Mouse (Mus musculus) intestine, embryonic 15.5 days (tissue): ENCODE data around the gene Pnpla7. TPM values are rescaled to one million over a fixed set of nuclear protein-coding genes. Genes with fewer than 3 reads are reported as not detected.

Experiments
- ATAC-seq: fragments of 200-750 bp; cut with Nextera tagmentation; 2 replicates; pipeline ENCODE4 v1.8.0; 2017; ENCODE audit warnings: moderate TSS enrichment, moderate library complexity
- H3K27ac ChIP-seq: fragments of 300-500 bp; sonication (generic); 2 replicates; pipeline ENCODE4 v1.5.1; 2015; ENCODE audit warnings: mild to moderate bottlenecking, inconsistent platforms
- H3K27me3 ChIP-seq: fragments of 300-500 bp; sonication (generic); replicated peaks from 2 replicates; pipeline ENCODE4 v1.6.1; 2015; ENCODE audit warnings: inconsistent platforms
- H3K36me3 ChIP-seq: fragments of 300-500 bp; sonication (generic); 2 replicates; pipeline ENCODE4 v1.6.1; 2015; ENCODE audit warnings: inconsistent platforms
- H3K4me1 ChIP-seq: fragments of 300-500 bp; sonication (generic); replicated peaks from 2 replicates; pipeline ENCODE4 v1.6.1; 2015; ENCODE audit warnings: inconsistent platforms
- H3K4me2 ChIP-seq: fragments of 300-500 bp; sonication (generic); replicated peaks from 2 replicates; pipeline ENCODE4 v1.6.1; 2015; ENCODE audit warnings: mild to moderate bottlenecking, inconsistent platforms
- H3K4me3 ChIP-seq: fragments of 300-500 bp; sonication (generic); replicated peaks from 2 replicates; pipeline ENCODE4 v1.5.1; 2015; ENCODE audit warnings: inconsistent platforms
- H3K9ac ChIP-seq: fragments of 300-500 bp; sonication (generic); 2 replicates; pipeline ENCODE4 v1.6.1; 2015; ENCODE audit warnings: inconsistent platforms
- H3K9me3 ChIP-seq: fragments of 300-500 bp; sonication (generic); 2 replicates; pipeline ENCODE4 v1.6.1; 2016; ENCODE audit warnings: inconsistent platforms
- WGBS: fragments of 180-500 bp; shearing (Covaris S2); methylation state at CpG from one replicate; pipeline ENCODE4 v1.1.7; 2015; 5-methylcytosine and 5-hydroxymethylcytosine counted together
- polyA plus RNA-seq: library from polyadenylated mRNA; unstranded; fragments of >200 nt; fragmentation: Nextera tagmentation; extraction: Ambion mirVana; gene quantifications from 2 replicates; pipeline ENCODE4 v1.2.1, GENCODE M21; 2015

The Pnpla7 gene
- polyA plus RNA-seq, 1 experiment from 2014 or later: 7.7 TPM

- Histone ChIP-seq H3K4me1 (no peaks in the 10 kb centered on the region), H3K27ac (no peak overlapping the region), H3K27me3 (no peaks in the 10 kb centered on the region), H3K36me3 (no peaks in the 10 kb centered on the region), H3K9me3 (no peaks in the 10 kb centered on the region), H3K4me3 (no peak overlapping the region), H3K9ac (no peak overlapping the region), H3K4me2 (no peak overlapping the region)
- no peak for ATAC-seq
- 83% methylated on average over 9 of the region's 9 CpGs for WGBS
Observed at GRCm38 (mm10) chr2:25003946-25004786, 28.3 kb downstream of the Pnpla7 start.

- Histone ChIP-seq H3K9ac (no peak overlapping the region), H3K9me3 (no peaks in the 10 kb centered on the region)
- 80% methylated on average over 1 of the region's 1 CpGs for WGBS
Observed at GRCm38 (mm10) chr2:25006767-25007166, 30.9 kb downstream of the Pnpla7 start.

GRCm38 (mm10) chr2:25008250-25008649, 32.4 kb downstream of the Pnpla7 start:
- Histone ChIP-seq H3K4me2 (no peak overlapping the region), H3K27ac (no peak overlapping the region), H3K9ac (no peak overlapping the region), H3K36me3 (no peaks in the 10 kb centered on the region), H3K27me3 (no peaks in the 10 kb centered on the region), H3K4me3 (no peak overlapping the region), H3K4me1 (no peaks in the 10 kb centered on the region), H3K9me3 (no peaks in the 10 kb centered on the region)
- no peak for ATAC-seq

More at GRCm38 (mm10) chr2:25006767-25007166, 30.9 kb downstream of the Pnpla7 start:
- no peak for ATAC-seq
- H3K27me3 ChIP-seq: no peaks in the 10 kb centered on the region
- H3K4me2 ChIP-seq: no peak overlapping the region
- no peaks in the 10 kb centered on the region for H3K4me1 ChIP-seq
- no peaks in the 10 kb centered on the region for H3K36me3 ChIP-seq
- no peak overlapping the region for H3K27ac ChIP-seq
- H3K4me3 ChIP-seq: no peak overlapping the region

GRCm38 (mm10) chr2:25022678-25023077, 46.8 kb downstream of the Pnpla7 start:
- Histone ChIP-seq H3K27ac (no peak overlapping the region), H3K4me2 (no peak overlapping the region), H3K9ac (no peak overlapping the region), H3K36me3 (no peaks in the 10 kb centered on the region), H3K27me3 (no peaks in the 10 kb centered on the region), H3K4me3 (no peak overlapping the region), H3K9me3 (no peaks in the 10 kb centered on the region), H3K4me1 (no peaks in the 10 kb centered on the region)
- 95% methylated on average over 1 of the region's 1 CpGs for WGBS
- ATAC-seq: no peak

- H3K9ac ChIP-seq: no peak overlapping the region
- no peaks in the 10 kb centered on the region for H3K27me3 ChIP-seq
- H3K4me2 ChIP-seq: no peak overlapping the region
- H3K36me3 ChIP-seq: no peaks in the 10 kb centered on the region
- 87% methylated on average over 1 of the region's 1 CpGs for WGBS
- no peaks in the 10 kb centered on the region for H3K4me1 ChIP-seq
- no peaks in the 10 kb centered on the region for H3K9me3 ChIP-seq
- no peak for ATAC-seq
- H3K4me3 ChIP-seq: no peak overlapping the region
- H3K27ac ChIP-seq: no peak overlapping the region
Observed at GRCm38 (mm10) chr2:25025109-25025508, 49.3 kb downstream of the Pnpla7 start.

- Histone ChIP-seq H3K36me3 (no peaks in the 10 kb centered on the region), H3K9ac (no peak overlapping the region), H3K27ac (no peak overlapping the region), H3K4me2 (no peak overlapping the region), H3K9me3 (no peaks in the 10 kb centered on the region), H3K4me1 (no peaks in the 10 kb centered on the region), H3K27me3 (no peaks in the 10 kb centered on the region), H3K4me3 (no peak overlapping the region)
- ATAC-seq: no peak
- WGBS: 95% methylated on average over 4 of the region's 4 CpGs
Observed at GRCm38 (mm10) chr2:25034994-25035393, 59.2 kb downstream of the Pnpla7 start.

- no peaks in the 10 kb centered on the region for H3K27me3 ChIP-seq
Observed at GRCm38 (mm10) chr2:25040089-25040488, 64.3 kb downstream of the Pnpla7 start.

GRCm38 (mm10) chr2:25050921-25051320, 75.1 kb downstream of the Pnpla7 start:
- Histone ChIP-seq H3K9ac (no peak overlapping the region), H3K27me3 (no peaks in the 10 kb centered on the region), H3K4me2 (no peak overlapping the region), H3K4me1 (peaks cover 14% of the 10 kb centered on the region), H3K27ac (no peak overlapping the region), H3K4me3 (no peak overlapping the region), H3K36me3 (no peaks in the 10 kb centered on the region), H3K9me3 (no peaks in the 10 kb centered on the region)
- WGBS: 86% methylated on average over 7 of the region's 7 CpGs
- no peak for ATAC-seq

More at GRCm38 (mm10) chr2:25040089-25040488, 64.3 kb downstream of the Pnpla7 start:
- no peak overlapping the region for H3K27ac ChIP-seq
- H3K9me3 ChIP-seq: no peaks in the 10 kb centered on the region
- no peaks in the 10 kb centered on the region for H3K4me1 ChIP-seq
- H3K4me3 ChIP-seq: no peak overlapping the region
- no peak for ATAC-seq
- no peak overlapping the region for H3K9ac ChIP-seq
- H3K36me3 ChIP-seq: no peaks in the 10 kb centered on the region
- no peak overlapping the region for H3K4me2 ChIP-seq
- 78% methylated on average over 5 of the region's 5 CpGs for WGBS

- no peaks in the 10 kb centered on the region for H3K27me3 ChIP-seq
Observed at GRCm38 (mm10) chr2:25051450-25051849, 75.6 kb downstream of the Pnpla7 start.

GRCm38 (mm10) chr2:25053101-25053500, 77.3 kb downstream of the Pnpla7 start:
- Histone ChIP-seq H3K27me3 (no peaks in the 10 kb centered on the region), H3K9ac (no peak overlapping the region), H3K4me1 (peaks cover 15% of the 10 kb centered on the region), H3K27ac (no peak overlapping the region), H3K4me3 (no peak overlapping the region), H3K36me3 (no peaks in the 10 kb centered on the region), H3K9me3 (no peaks in the 10 kb centered on the region), H3K4me2 (no peak overlapping the region)
- no peak for ATAC-seq
- WGBS: 88% methylated on average over 6 of the region's 6 CpGs

More at GRCm38 (mm10) chr2:25051450-25051849, 75.6 kb downstream of the Pnpla7 start:
- H3K9me3 ChIP-seq: no peaks in the 10 kb centered on the region
- 83% methylated on average over 8 of the region's 8 CpGs for WGBS
- H3K27ac ChIP-seq: no peak overlapping the region
- H3K36me3 ChIP-seq: no peaks in the 10 kb centered on the region
- H3K4me3 ChIP-seq: no peak overlapping the region
- ATAC-seq: no peak
- no peak overlapping the region for H3K9ac ChIP-seq
- H3K4me1 ChIP-seq: peaks cover 15% of the 10 kb centered on the region
- H3K4me2 ChIP-seq: no peak overlapping the region

- H3K36me3 ChIP-seq: no peaks in the 10 kb centered on the region
- no peak within 1 kb of the TSS for H3K27ac ChIP-seq
- H3K4me1 ChIP-seq: peaks cover 15% of the 10 kb centered on the region
- 4% methylated on average over 47 of the region's 47 CpGs for WGBS
- peak; percentile 95 for ATAC-seq
- H3K4me2 ChIP-seq: peak within 1 kb of the TSS; percentile 73
- peak within 1 kb of the TSS; percentile 75 for H3K9ac ChIP-seq
- no peaks in the 10 kb centered on the region for H3K9me3 ChIP-seq
- H3K4me3 ChIP-seq: peak within 1 kb of the TSS; percentile 82
- no peaks in the 10 kb centered on the region for H3K27me3 ChIP-seq
Observed at GRCm38 (mm10) chr2:25054221-25055067, 78.6 kb downstream of the Pnpla7 start, which contains the start of gene Nsmf. TSS of gene Nsmf (plus strand) at chr2:25054355.

GRCm38 (mm10) chr2:25055068-25055405, 79.2 kb downstream of the Pnpla7 start:
- Histone ChIP-seq H3K4me2 (peak overlapping the region; percentile 73), H3K9ac (peak overlapping the region; percentile 75)
- ATAC-seq: peak; percentile 22; the same call in 1 of the 2 replicates

More at GRCm38 (mm10) chr2:25055068-25055405, 79.2 kb downstream of the Pnpla7 start:
- H3K4me1 ChIP-seq: peaks cover 15% of the 10 kb centered on the region
- H3K27ac ChIP-seq: no peak overlapping the region
- no peaks in the 10 kb centered on the region for H3K9me3 ChIP-seq
- WGBS: 57% methylated on average over 2 of the region's 2 CpGs
- 0 out of 2 replicates have a peak, but pooled peaks cover 5% of the 10 kb centered on the region for H3K36me3 ChIP-seq
- H3K27me3 ChIP-seq: no peaks in the 10 kb centered on the region
- H3K4me3 ChIP-seq: peak overlapping the region; percentile 82
